In the genomic region with DNA sequence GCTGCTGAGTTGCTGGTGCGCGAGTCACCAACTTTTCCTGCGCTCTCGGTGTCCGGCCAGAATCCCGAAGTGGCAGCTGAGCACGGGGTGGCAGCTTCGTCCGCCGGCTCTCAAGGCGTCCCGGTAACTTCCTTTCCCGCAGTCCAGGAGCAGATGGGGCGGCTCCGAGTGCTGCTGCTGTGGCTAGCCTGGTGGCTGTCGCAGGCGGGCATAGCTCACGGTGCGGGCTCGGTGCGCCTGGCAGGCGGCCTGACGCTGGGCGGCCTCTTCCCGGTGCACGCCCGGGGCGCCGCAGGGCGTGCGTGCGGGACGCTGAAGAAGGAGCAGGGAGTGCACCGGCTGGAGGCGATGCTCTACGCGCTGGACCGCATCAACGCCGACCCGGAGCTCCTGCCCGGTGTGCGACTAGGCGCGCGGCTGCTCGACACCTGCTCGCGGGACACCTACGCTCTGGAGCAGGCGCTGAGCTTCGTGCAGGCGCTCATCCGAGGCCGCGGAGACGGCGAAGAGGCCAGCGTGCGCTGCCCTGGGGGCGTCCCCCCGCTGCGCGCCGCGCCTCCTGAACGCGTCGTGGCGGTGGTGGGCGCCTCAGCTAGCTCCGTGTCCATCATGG, we compare ENCODE assay signal across 9 mouse cellular contexts. TPM values are rescaled to one million over a fixed set of nuclear protein-coding genes. Genes with fewer than 3 reads are reported as not detected.
A peak's percentile ranks its signal among the peaks of the same experiment; 100 is the strongest.
DNase-seq lines count a peak whose midpoint lies in the region; ATAC-seq lines count a peak whose summit lies in the region.
"Had no signal": no experiment of that assay in that cellular context is flagged by ENCODE, and none has a peak within 500 bp of the region (broad histone marks: within the 10 kb centered on the region; RNA-seq: fewer than 3 reads in every experiment).

No protein-coding gene starts in this region.

- peaks cover 41% of the 10 kb centered on the region for H3K27me3 ChIP-seq in hindbrain, embryonic 16.5 days (replicated peaks; ENCODE audit: control insufficient read depth, insufficient read depth, low read length)

- WGBS in hindbrain, embryonic 16.5 days = 0% methylated on average over 44 of the region's 72 CpGs

- DNase-seq in frontal cortex, postnatal 36 days (ENCODE audit: low spot score in 2 of 2) = peak; percentile 10 to 11
- DNase-seq in frontal cortex, postnatal 25 days (ENCODE audit: low spot score in 2 of 2) = no peak
- DNase-seq in CD4-positive helper T cell, adult 2 months (ENCODE audit: low read depth, low spot score) = peak; percentile 28
- DNase-seq in embryo, embryonic 9.5 days (ENCODE audit: extremely low spot score) = peak; percentile 27
- peak; percentile 33 for DNase-seq in thymus, postnatal 25 days

- H3K36me3 ChIP-seq in hindbrain, embryonic 16.5 days (ENCODE audit: control insufficient read depth, insufficient read depth, low read length) = no peaks in the 10 kb centered on the region

- ATAC-seq in hindbrain, embryonic 16.5 days = no peak
- peak; percentile 23; the same call in 1 of the 2 replicates for ATAC-seq in megakaryocyte progenitor cell, adult 5-6 weeks (replicated peaks; ENCODE audit: poor library complexity)
- ATAC-seq in inflammation-experienced regulatory T-cells, adult 6 months = no peak

- no peak overlapping the region for H3K27ac ChIP-seq in hindbrain, embryonic 16.5 days (ENCODE audit: low read depth, low read length)

- peak overlapping the region; percentile 94 for H3K4me2 ChIP-seq in hindbrain, embryonic 16.5 days (ENCODE audit: low read length)

- peak overlapping the region; percentile 63 for H3K9ac ChIP-seq in hindbrain, embryonic 16.5 days (ENCODE audit: low read depth, low read length)

- H3K4me1 ChIP-seq in hindbrain, embryonic 16.5 days (ENCODE audit: control insufficient read depth, insufficient read depth, low read depth, low read length) = peaks cover 10% of the 10 kb centered on the region

- H3K9me3 ChIP-seq in hindbrain, embryonic 16.5 days (ENCODE audit: control insufficient read depth, low read length) = no peaks in the 10 kb centered on the region; the same call in 1 of the 2 replicates

- peak overlapping the region; percentile 50 for H3K4me3 ChIP-seq in hindbrain, embryonic 16.5 days (ENCODE audit: low read length)

RNA-seq across cellular contexts. Expression of gene Grm6, which starts 0.6 kb away (rescaled TPM):
- polyA plus RNA-seq in hindbrain, embryonic 16.5 days (2015; fragmentation: Nextera tagmentation; extraction: Ambion mirVana) = 0.04 TPM in 1 of 2 replicates, not detected in the other
- total RNA-seq in megakaryocyte progenitor cell, adult 5-6 weeks (2015) = not detected in 2 replicates
- total RNA-seq in megakaryocyte progenitor cell, adult 5-6 weeks (2017) = not detected in 2 replicates
- polyA plus RNA-seq in inflammation-experienced regulatory T-cells, adult 6 months (2017; shearing (Covaris generic)) = not detected
- total RNA-seq: MEL had no signal

RNA-seq across cellular contexts. Expression of gene Zfp879, which starts 9.7 kb away (rescaled TPM):
- polyA plus RNA-seq in hindbrain, embryonic 16.5 days (2015; fragmentation: Nextera tagmentation; extraction: Ambion mirVana) = 1.6 and 2.1 TPM in 2 replicates
- 0.10 TPM in 1 of 2 replicates, not detected in the other for total RNA-seq in megakaryocyte progenitor cell, adult 5-6 weeks (2015)
- total RNA-seq in megakaryocyte progenitor cell, adult 5-6 weeks (2017) = 0.17 TPM in 1 of 2 replicates, not detected in the other
- not detected for polyA plus RNA-seq in inflammation-experienced regulatory T-cells, adult 6 months (2017; shearing (Covaris generic))
- total RNA-seq: MEL had no signal

RNA-seq across cellular contexts. Expression of gene Zfp354c, which starts 23.6 kb away (rescaled TPM):
- 45.5 and 55.0 TPM in 2 replicates for polyA plus RNA-seq in hindbrain, embryonic 16.5 days (2015; fragmentation: Nextera tagmentation; extraction: Ambion mirVana)
- total RNA-seq in megakaryocyte progenitor cell, adult 5-6 weeks (2015) = 0.66 and 1.0 TPM in 2 replicates
- total RNA-seq in megakaryocyte progenitor cell, adult 5-6 weeks (2017) = 0.50 and 1.1 TPM in 2 replicates
- polyA plus RNA-seq in inflammation-experienced regulatory T-cells, adult 6 months (2017; shearing (Covaris generic)) = 1 to 10 TPM in 2 of 3 experiments, under 1 TPM in 1; 0.65 to 2.6 (median 1.4) TPM

RNA-seq across cellular contexts. Expression of gene Zfp454, which starts 36.4 kb away (rescaled TPM):
- polyA plus RNA-seq in hindbrain, embryonic 16.5 days (2015; fragmentation: Nextera tagmentation; extraction: Ambion mirVana) = 10.8 and 11.1 TPM in 2 replicates
- not detected in 2 replicates for total RNA-seq in megakaryocyte progenitor cell, adult 5-6 weeks (2015)
- total RNA-seq in megakaryocyte progenitor cell, adult 5-6 weeks (2017) = not detected in 2 replicates
- polyA plus RNA-seq in inflammation-experienced regulatory T-cells, adult 6 months (2017; shearing (Covaris generic)) = not detected
- total RNA-seq: MEL had no signal

Comparison
In these comparisons a context has a peak if more than half of its experiments do, and no peak if none do; other contexts are left out.
1. DNase-seq: peak in frontal cortex, postnatal 36 days (2 of 2), CD4-positive helper T cell, adult 2 months (single experiment), embryo, embryonic 9.5 days (single experiment) and thymus, postnatal 25 days (single experiment); none in frontal cortex, postnatal 25 days (0 of 2).
2. RNA of gene Zfp354c, which starts 23.6 kb away (polyA plus RNA-seq): 45.5 to 55.0 TPM in hindbrain, embryonic 16.5 days; 0.65 to 2.6 TPM in inflammation-experienced regulatory T-cells, adult 6 months; every median in the first group is over 10 times any median in the second.